Mouse (Mus musculus) kidney, postnatal 14 days (tissue): ENCODE results near the gene Cflar.

Experiments
- DNase-seq: peaks from one replicate; pipeline ENCODE4 v3.0.0; 2022; ENCODE audit warnings: mixed read lengths

Cflar gene

DNA sequence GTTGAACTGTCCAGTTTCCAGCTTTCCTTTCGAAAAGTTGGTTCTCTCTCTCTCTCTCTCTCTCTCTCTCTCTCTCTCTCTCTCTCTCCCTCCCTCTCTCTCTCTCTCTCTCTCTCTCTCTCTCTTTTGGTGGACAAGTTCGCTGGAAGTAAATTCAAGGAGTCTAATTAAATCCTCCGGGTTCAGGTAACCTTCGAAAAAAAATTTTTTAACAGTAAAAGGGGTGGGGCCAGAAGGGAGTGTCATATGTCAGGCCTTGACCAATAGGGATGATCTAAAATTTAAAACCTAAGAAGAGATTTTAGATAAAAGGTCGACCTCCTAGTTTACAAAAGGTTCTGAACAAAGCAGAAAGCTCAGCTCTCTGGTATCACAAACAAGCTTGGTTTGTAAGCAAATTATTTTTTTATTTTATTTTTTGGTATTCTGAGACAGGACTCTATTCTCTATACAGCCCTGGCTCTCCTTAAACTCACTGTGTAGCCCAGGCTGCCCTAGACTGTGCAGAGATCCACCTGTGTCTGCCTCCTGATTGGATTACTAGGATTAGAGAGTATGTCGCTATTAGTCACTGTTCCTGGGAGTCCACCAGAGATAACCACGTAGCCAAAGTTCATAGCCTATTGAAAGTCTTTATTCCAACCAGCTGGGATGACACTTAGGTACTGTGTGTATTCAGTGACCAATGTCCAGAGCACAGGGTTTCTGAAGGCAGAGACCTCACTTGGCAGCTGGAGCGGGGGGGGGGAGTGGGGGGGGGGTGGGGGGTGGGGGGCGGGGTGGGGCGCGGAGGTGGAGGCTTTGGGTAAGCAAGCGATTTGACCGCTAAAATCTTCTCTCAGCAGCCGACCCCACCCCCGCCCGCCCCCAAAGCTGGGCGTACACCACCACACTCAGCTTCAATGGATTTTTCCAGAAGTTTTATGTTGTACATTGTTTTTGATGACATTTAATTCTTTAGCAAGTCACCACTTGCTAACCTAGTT lies 1.1 kb downstream of the Cflar start:
- DNase-seq: peak; percentile 68

DNA sequence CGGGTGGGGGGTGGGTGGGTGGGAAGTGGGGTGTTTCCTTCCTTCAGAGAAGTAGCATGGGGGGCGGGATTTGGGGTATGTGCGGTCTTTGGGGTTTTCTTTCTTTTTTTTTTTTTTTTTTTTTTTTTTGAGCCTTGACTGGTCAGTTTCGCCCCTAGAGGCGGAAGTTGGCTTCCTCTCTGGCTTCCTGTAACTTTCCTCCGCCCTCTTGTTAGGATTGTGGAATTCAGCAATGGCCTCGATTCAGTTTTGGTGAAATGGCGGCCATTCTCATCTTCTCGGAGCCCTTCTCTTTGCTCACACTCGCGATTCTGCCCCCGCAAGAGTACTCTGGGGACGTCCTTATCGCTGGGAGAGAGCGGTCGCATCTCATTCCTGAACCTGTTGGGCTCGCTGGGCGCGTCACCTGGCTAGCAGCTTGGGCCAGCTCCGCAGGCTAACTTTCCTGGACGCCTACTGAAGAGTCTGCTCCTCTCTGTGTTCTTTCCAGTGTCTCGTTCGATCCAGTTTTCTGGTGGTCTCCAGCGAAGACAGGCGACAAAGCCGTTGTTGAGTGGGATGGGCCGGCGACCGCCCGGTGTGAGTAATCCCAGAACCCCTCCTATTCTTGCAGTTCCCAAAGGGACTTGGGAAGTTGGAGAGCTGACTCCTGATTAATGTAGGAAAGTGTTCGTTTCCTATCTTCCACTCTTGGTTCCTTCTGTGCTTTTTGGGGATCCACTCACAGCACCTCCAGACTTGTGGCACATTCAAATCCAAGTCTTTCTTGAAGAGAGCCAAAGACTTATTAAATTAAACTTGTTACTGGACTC lies 2.0 kb downstream of the Cflar start:
- peak; percentile 86 for DNase-seq

DNA sequence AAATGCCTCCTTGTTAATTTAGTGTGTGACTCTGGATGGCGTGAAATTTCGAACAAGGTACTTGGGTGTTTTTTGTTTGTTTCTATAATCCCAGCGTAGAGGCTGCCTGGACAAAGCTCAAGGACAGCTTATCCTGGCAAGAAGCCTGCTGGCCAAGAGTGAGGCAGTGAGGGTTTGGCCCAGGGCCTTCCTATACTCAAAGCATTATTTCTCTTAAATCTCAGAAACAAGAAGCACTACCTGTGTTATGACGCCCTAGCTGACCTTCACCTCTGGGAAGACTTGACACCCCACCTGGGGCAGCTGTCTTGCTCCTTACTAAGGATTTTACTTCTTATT lies 2.6 kb downstream of the Cflar start:
- peak; percentile 81 for DNase-seq

DNA sequence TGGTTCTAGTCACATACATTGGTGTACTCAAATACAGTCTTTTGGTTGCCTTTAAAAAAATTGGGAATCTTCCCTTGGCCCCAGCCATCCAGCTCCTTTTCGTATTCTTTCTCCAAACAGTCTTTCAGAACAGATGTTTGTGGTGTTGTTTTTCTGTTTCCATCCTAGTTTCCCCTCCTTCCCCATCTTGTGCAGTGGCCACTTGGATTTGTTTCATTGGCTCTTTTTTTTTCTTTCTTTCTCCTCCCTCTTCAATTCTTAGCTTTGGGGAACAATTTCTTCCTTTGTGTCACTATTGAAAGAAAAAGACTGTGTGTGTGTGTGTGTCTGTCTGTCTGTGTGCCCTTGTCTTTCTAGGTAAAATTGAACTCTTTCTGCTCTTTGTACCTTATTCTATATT lies 3.1 kb downstream of the Cflar start:
- no peak for DNase-seq

DNA sequence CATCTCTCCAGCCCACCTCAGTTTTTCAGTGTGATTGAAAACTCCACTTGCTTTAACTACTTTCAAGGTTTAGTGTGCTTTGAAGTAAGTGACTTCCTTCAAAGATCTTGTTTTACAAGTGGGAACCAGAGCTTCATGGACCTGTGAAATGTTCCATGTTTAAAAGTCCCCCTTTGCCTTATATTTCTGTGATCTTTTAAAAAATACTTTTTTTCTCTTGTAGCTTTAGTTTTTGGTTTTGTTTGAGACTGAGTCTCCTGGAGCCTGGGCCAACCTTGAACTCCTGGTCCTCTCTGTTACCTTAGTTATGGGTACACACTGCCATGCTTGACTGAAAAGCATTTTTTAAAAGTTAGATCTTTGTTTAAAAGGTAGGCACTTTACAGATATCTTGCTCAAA lies 4.2 kb downstream of the Cflar start:
- no peak for DNase-seq

DNA sequence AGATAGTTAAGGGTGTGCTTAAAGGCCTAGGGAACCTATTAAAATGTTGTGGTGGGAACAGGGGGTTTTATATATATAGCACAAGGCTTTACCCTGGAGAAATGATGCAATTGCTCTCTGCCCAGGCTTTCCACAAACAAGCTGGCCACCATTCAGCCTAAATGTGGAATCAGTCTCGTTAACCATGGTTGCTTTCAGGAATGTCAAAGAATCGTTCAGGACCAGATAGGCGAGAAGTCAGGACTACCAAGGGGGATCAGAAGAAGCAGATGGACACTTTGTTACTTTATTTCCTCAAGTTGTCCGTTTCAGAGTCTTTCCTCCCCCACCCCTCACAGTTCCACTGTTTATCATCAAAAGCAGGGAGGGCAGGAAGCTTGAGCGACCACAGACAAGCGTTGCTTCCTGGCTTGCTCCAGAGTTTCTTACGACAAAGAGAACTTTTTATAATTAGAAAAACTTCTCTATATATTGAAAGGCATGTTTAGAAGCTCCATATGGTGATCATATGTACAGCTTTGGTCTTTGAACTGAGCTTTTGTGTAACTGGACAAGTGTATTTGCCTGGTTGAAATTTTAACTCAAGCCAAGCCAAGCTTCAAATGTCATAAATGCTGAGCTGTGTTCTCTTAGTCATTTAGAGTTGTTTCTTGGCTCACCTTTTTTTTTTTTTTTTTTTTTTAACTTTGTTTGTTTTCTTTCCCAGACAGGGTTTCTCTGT lies 5.0 kb downstream of the Cflar start:
- no peak for DNase-seq

DNA sequence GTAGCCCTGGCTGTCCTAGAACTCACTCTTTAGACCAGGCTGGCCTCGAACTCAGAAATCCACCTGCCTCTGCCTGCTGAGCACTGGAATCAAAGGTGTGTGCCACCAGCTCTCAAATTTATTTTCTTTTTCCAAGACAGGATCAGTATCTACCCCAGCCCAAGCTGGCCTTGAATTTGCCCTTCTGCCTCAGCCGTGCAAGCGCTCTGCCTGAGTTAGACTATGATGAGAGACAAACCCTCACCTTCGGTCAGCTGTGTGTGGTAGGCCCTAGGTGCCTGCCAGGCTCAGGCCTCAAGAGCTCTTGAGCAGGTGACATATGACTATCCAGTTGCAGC lies 5.5 kb downstream of the Cflar start:
- no peak for DNase-seq

DNA sequence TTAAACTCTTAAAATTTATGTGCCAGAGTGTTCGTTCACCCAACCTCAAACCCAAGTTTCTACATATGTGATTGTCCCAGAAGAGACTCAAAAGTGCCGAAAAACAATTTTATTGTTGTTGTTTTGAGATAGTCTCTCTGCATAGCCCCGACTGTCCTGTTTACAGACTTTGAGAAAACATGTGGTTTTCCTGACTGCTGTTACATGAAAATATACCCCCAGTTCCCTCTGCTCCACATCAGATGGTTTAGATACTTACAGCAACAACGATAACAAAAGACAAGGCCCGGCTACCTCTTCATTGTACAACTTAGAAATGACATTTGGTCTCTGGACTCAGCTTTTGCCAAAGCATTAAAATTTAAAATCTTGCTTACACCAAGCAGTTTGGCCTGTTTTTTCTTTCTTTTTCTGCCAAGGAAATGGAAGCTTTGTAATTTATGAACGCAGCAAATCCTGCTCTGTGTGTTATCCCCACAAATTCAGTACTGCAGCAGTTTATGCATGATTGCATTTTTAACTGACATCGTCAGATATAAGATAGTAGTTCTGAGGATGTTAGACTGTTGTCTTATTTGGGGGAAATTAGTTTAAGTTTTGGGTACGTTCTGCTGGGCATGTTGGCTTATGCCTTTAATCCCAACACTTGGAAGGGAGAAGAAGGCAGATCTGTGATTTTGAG lies 6.4 kb downstream of the Cflar start:
- DNase-seq: no peak

DNA sequence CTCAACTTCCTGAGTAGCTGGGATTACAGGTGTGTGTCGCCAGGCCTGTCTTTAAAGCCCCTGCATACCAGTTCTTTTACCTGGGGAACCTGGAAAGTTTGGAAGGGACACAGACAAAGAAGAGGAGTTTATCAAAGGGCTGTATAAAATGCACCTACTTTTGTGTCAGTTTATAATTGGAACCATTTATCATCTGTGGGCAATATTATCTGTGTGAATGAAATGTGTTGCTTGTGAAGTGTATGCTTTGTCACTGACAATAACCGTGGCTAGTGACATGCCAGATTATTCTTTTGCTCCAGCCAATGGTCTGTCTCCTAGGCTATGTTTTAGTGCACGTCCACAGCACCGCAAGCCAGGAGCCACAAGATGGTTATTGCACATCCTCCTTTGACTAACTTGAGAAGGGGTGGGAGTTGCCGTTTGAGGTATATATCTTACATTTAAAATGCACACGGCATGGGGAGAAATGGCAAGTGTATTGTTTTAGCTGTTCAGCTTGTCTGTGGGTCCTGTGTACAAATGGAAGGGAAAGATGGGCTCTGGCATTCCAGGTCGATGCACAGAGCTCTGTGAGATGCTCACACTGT lies 8.1 kb downstream of the Cflar start:
- DNase-seq: no peak

DNA sequence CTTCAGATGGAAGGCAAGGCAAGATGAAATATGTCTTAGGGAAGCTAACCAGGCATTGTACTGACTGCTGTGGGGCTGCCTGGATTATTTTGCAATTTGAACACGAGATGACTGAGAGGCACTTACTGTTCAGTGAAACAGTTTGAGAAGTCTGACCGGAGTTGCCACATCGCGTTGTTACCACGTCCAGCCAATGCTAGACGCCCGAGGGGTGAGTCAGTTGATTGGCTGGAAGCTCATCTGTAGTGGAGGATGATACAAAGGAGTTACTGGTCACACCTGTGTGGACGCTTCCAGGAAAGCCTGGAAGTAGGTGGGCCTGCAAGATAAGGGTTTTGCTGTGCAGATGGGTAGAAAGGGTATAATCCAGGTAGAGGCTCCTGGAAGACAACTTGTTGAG lies 8.8 kb downstream of the Cflar start:
- no peak for DNase-seq

DNA sequence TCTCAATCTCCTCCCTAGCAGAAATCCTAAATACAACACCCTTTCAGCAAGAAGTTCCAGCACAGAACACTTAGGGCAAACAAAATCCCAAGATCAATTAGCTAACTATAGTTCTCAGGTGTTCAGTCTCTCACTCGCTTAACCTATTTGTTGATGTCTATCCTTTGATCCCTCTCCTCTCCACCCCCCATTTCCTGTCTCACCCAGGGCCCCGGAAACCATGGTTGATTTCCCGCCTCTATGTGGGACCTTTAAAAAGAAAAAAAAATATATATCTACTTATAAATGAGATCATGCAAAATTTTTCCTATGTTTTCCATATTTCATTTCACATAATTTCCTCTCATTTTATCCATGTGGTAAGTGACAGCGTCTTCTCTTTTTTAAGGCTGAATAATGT lies 9.7 kb downstream of the Cflar start:
- DNase-seq: no peak

DNA sequence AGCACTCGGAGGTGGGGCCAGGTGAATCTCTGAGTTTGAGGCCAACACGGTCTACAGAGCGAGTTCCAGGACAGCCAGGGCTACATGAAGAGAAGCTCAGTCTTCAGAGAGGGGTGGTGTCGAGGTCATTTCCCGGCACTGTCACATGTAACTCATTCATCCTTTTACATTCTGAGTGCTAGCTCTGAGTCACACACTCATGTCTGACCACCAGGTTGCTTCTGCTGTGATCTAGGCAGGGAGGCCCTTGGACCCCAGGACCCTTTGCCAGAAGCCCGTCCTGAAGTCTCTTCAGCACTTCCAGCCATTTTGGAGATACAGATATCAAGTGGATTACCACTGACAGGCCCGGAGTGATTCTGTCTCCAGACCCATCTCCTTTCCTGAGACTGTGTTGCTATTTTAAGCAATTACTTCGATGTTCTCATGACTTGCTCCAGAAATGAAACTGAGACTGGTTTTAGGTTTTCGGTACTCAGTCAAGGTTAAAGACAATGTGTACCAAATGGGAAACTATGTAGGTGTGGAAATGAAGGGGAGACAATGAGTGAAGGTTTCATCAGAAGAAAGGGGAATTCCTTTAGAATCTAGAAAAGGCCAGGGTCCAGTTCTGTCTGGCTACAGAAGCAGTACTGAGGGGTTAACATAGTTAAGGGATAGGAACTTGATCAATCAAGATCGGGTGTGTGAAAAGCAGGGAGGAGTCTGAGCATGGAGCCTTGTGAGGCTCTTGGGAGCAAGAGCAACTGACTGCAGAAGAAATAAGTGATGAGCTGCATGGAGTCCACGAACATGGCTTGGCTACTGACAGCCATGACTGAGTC lies 11.0 kb downstream of the Cflar start:
- no peak for DNase-seq

DNA sequence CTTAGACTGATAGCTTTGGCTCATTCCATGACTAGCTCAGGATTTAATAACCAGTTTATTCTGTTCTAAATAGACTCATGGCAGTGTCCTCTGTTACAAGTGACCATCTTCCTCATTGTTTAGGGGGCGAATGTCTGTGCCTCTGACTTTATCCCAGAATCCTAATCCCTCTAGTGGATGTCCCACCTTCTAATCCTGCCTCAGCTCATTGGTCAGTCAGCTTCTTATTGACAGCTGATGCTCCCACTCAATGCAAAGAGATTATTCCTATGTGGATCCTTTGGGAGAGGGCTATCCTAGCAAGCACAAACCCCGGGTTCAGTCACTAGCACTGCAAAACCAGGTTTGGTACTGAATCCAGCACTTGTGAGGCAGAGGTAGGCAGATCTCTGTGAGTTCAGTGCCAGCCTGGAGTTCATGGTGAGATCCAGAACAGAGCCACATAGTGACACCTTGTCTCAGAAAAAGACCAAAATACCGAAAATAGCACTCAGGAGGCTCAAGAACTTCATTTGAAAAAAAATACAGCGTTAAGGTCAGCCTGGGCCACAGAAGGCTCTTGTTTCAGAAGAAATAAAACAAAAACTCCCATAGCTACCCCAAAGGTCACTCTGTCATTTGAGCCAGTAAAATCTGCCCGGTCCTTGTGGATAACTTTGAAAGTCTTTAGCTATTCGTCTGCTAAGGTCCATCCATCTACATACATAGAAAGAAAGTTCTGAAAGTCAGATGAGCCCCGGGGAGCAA lies 11.9 kb downstream of the Cflar start:
- DNase-seq: no peak

DNA sequence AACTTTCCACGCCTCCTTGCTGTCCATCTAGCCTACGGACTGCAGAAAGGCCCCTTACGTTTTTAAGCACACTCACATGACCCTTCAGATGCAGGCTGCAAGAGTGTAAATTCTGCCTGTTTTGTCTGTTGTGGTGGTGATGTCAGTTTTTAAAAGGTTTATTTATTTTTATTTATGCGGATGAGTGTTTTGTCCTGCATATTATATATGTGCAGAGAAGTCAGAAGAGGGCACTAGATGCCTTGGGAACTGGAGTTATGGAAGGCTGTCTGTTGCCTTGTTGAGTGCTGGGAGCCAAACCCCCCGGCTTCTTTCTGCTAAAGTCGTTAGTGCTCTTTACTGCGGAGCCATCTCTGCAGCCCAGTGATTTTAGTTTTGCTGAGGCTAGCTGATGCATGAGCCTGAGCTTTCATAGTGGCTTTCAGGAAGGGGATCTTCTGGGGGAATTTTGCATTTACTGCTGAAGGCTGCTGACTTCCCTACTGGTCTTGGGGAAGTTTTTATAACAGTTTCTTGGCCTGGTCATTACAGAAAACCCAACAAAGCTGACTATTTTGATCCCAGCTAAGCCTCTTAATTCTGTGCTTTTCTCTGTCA lies 12.6 kb downstream of the Cflar start:
- DNase-seq: no peak

DNA sequence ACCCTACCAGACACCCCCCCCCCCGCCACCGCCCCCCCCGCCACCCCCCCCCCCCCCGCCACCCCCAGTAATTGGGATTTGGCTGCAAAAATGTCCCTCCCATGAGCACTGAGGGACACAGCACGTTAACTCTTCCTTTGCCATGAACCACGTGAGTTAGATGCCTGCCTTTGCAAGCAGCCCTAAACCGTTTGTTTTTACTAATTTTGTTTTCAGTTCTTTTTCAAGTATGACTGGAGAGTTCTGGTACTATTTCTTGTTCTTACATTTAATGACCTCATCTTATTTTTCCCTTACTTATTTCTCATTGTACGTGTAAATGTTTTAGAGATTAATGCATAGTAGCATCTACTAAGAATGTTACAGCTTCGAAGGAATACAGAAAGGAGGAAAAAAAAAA lies 13.2 kb downstream of the Cflar start:
- no peak for DNase-seq

DNA sequence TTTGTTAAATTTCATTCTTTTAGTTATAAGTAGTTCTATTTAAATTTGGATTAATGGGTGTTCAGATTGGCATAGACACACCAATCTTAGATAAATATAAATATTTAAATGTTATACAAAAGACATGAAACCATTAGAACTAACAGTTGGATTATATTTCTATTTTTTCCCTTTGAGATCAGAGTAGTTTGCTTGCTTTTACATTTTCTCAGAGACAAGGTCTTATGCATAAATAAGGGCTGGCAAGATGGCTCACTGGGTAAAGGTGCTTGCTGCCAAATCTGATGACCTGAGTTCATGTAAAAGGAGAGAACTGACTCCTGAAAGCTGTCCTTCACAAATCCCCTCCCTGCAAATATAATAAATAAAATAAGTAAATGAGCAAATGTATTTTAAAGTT lies 13.8 kb downstream of the Cflar start:
- DNase-seq: no peak

DNA sequence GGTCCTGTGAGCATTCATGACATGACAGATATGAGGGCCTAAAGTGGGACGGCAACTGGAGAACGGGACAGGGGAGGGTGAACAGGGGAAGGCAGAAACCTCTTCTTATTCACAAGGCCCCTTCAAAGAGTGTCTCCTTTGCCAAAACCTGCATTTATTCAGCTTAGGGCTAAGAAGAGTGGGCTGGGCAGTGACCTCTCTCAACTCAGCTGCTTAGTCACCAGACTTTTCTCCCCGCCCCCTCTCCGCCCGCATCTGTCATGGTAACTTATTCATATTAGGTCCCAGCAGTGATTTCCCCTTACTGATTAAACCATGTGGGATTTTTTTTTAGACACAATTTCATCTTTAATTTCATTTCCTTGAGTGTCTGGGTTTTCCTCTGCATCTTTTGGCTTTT lies 14.5 kb downstream of the Cflar start:
- peak; percentile 76 for DNase-seq

DNA sequence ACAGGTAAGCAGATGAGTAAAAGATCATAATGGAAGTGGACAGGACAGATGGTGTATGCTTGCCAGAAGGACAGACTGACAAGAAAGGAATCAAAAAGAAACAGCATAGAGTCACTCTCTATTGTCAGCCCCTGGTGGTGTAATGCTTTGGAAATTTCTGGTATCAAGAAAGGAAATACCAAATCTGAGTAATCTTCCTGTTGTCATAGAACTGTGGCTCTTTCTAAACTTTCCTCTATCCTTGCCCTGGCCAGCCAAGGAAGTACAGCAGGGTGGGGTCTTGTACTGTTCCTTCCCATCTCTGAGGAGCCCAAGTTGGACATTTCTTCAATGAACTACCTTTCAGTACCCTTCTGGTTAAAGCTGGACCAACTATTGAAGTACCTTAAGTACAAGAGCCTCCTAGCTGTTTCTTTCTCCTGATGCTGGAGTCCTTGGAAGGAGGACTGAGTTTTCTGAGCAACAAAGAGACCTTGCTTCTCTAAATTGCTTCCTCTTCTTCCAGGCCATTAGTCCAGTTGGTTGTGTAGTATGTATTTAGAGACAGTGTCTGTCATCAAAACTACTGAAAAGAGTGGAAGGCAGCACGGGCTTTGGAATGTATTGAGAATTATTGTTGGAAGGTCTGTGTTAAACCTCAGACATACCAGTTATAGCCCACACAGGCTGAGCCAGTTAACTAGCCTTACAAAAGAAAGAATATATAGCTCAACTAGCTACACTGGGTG lies 15.9 kb downstream of the Cflar start:
- peak; percentile 49 for DNase-seq

DNA sequence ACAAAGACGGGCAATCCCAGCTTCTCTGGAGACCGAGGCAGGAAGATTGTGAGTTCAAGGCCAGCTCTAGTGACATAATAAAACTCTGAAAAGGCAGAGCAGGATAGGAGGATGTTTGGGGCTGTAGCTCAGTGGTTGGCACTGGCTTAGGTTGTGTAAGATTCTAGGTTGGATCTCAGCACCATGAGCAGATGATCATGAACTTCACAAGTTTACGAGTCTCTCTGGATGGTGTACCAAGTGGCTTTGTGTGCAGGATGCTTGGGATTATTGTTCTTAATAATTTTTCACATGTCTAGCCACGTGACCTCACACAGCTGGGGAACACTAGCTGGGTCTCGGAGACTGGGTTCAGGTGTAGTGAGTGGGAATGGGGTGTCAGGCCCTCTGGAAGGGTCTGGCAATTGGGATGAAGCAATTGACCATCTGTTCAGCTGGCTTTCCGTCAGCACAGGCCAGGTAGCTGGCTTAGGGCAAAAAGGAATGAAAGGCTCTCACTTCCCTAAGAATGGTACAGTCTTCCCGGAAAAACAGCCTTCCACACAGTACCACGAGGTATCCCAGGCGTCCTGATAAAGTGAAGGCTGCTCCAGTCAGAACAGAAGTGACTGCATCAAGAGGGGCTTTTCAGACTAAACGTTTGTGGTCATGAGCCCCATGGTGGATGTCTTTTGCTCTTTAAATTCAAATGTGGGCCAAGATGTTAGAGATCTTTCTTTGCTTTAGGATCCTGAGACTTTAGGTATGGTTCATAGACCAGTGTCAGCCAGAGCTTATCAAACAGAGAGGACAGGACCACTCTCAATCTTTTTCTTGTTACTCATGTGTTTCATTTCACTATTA lies 16.7 kb downstream of the Cflar start:
- DNase-seq: no peak
